Mouse (Mus musculus) hindbrain, embryonic 15.5 days (tissue): ENCODE measurements at regions not wholly inside any gene's neighbourhood (a gene's known extent, or its start where the extent isn't known, plus 50 kb on each side); places are given as distances from the start of the nearest gene placed in this dataset.

Experiments used
- ATAC-seq: fragments of 200-750 bp; cut with Nextera tagmentation; 2 replicates; pipeline ENCODE4 v1.8.0; 2017; ENCODE audit warnings: low read depth, moderate number of reproducible peaks, moderate TSS enrichment; ENCODE audit not compliant: low FRiP score
- H3K27ac ChIP-seq: fragments of 300-500 bp; sonication (generic); replicated peaks from 2 replicates; pipeline ENCODE4 v1.5.1; 2015; ENCODE audit warnings: mild to moderate bottlenecking, inconsistent platforms
- H3K27me3 ChIP-seq: fragments of 300-500 bp; sonication (generic); 2 replicates; pipeline ENCODE4 v1.6.1; 2015; ENCODE audit warnings: control low read depth, inconsistent platforms
- H3K36me3 ChIP-seq: fragments of 300-500 bp; sonication (generic); 2 replicates; pipeline ENCODE4 v1.6.1; 2015; ENCODE audit warnings: control low read depth, inconsistent platforms
- H3K4me1 ChIP-seq: fragments of 300-500 bp; sonication (generic); replicated peaks from 2 replicates; pipeline ENCODE4 v1.6.1; 2015; ENCODE audit warnings: control low read depth, inconsistent platforms
- H3K4me2 ChIP-seq: fragments of 300-500 bp; sonication (generic); 2 replicates; pipeline ENCODE4 v1.6.1; 2015; ENCODE audit warnings: moderate library complexity, mild to moderate bottlenecking, inconsistent platforms
- H3K4me3 ChIP-seq: fragments of 300-500 bp; sonication (generic); 2 replicates; pipeline ENCODE4 v1.5.1; 2015; ENCODE audit warnings: mild to moderate bottlenecking, inconsistent platforms
- H3K9ac ChIP-seq: fragments of 300-500 bp; sonication (generic); 2 replicates; pipeline ENCODE4 v1.6.1; 2015; ENCODE audit warnings: inconsistent platforms
- H3K9me3 ChIP-seq: fragments of 300-500 bp; sonication (generic); 2 replicates; pipeline ENCODE4 v1.6.1; 2016; ENCODE audit warnings: control low read depth, inconsistent platforms
- WGBS: fragments of 180-500 bp; shearing (Covaris S2); methylation state at CpG from one replicate; pipeline ENCODE4 v1.1.7; 2015; 5-methylcytosine and 5-hydroxymethylcytosine counted together

DNA sequence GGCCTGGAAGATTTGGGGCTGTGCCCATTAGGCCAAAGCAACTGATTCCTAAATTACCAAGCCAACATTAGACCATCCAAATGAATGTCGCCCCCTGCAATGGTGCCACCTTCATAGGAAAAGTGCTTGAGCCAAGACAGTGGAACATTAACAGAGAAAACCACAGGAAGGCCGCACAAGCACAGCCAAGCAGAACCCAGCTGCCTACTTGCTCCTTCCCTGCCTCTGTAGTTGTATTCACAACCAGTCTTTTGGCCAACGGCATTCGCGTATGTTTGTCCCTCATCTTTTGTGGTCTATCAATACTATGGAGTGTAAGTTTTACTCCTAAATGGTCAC, 319.2 kb downstream of the Nr2f2 start:
- no peak; the same call in 1 of the 2 replicates for ATAC-seq
- 69% methylated on average over 5 of the region's 5 CpGs for WGBS
- H3K27ac ChIP-seq, result no peak overlapping the region

DNA sequence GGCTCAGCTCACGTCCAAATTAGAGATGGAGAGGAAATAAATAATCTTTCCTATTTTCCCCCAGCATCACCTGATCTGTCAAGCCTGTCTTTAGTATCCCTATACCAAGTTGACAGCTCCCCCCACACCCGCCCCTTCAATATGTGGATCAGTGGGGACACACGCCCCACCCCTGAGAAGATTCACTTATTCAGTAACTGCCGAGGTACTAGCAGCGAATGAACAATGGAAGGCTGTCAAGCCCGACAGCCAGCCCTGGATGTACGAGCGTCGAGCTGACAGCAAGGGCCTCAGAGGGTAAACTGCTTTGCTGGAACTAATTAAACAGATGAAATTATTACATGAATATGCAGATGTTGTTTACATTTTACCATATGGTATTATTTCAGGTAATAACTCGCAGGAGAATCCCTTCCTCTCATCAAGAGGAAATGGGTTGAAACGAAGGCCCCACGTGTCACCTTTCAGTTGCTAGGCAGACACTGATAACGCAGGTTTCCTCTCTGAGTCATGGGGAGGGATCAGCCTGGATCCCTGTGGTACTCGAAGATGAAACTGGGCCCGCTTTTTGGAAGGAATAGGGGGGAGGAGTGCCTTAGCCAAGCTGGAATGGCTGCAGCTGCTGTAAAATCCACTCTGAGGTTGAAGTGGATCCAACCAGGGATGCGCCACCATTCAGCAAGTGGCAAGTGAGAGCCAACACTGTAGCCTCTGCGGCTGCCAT, 319.7 kb downstream of the Nr2f2 start:
- peak; percentile 79 for ATAC-seq
- Histone ChIP-seq H3K27me3 (no peaks in the 10 kb centered on the region), H3K9me3 (no peaks in the 10 kb centered on the region), H3K9ac (no peak overlapping the region), H3K4me3 (no peak overlapping the region), H3K36me3 (no peaks in the 10 kb centered on the region), H3K27ac (no peak overlapping the region), H3K4me1 (peaks cover 9% of the 10 kb centered on the region; the same call in 1 of the 2 replicates), H3K4me2 (no peak overlapping the region)
- 30% methylated on average over 17 of the region's 17 CpGs for WGBS

More for the DNA sequence above, 319.2 kb downstream of the Nr2f2 start:
- no peaks in the 10 kb centered on the region for H3K36me3 ChIP-seq
- no peaks in the 10 kb centered on the region for H3K27me3 ChIP-seq
- H3K4me3 ChIP-seq, result no peak overlapping the region
- H3K4me1 ChIP-seq, result peaks cover 9% of the 10 kb centered on the region; the same call in 1 of the 2 replicates
- H3K9ac ChIP-seq, result no peak overlapping the region
- no peaks in the 10 kb centered on the region for H3K9me3 ChIP-seq
- H3K4me2 ChIP-seq, result no peak overlapping the region

DNA sequence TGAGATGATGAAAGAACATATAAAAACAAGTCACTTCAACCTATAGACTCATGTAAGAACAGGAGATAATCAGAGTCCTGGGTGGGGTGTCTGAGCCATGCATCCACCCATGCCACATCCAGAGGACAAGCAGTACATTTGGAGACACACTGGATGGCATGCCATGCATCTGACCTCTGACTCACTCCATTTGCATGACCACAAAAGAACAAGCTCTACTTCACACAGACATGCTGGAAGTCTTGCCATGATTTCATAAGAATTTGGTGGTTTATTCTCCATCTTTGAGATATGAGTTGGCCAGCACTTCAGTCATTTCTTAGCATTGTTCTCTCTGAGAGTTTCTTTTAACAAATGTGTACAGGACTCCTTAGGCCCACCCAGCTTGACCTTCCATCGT, 329.5 kb downstream of the Nr2f2 start:
- H3K27me3 ChIP-seq, result no peaks in the 10 kb centered on the region

DNA sequence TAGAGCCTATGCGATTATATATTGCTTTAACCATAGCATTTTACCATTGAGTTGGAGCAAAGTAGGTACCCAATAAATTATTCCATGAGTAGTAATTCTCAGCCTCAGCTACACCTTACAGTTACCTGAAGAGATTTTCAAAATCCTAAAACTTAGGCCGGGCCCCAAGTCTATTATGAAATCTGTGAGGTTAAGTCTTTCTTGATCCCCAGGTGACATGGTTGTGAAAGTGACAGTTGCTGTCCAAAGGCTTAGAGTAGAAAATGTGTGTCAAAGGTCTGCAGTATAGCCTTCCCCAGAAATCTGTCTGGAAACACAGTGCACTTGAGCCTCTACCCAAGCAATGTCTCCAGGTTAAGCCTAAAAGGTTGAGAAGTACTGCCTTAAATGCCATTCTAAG, 333.7 kb downstream of the Nr2f2 start:
- Histone ChIP-seq H3K27me3 (no peaks in the 10 kb centered on the region), H3K27ac (no peak overlapping the region), H3K4me3 (no peak overlapping the region), H3K9me3 (no peaks in the 10 kb centered on the region), H3K36me3 (no peaks in the 10 kb centered on the region), H3K4me2 (no peak overlapping the region), H3K9ac (no peak overlapping the region), H3K4me1 (no peaks in the 10 kb centered on the region)
- no peak for ATAC-seq
- 98% methylated on average over 2 of the region's 2 CpGs for WGBS

More for the DNA sequence above, 329.5 kb downstream of the Nr2f2 start:
- Histone ChIP-seq H3K4me3 (no peak overlapping the region), H3K27ac (no peak overlapping the region), H3K36me3 (no peaks in the 10 kb centered on the region), H3K4me1 (no peaks in the 10 kb centered on the region), H3K9me3 (no peaks in the 10 kb centered on the region), H3K9ac (no peak overlapping the region), H3K4me2 (no peak overlapping the region)
- ATAC-seq, result no peak
- 84% methylated on average over 1 of the region's 1 CpGs for WGBS

DNA sequence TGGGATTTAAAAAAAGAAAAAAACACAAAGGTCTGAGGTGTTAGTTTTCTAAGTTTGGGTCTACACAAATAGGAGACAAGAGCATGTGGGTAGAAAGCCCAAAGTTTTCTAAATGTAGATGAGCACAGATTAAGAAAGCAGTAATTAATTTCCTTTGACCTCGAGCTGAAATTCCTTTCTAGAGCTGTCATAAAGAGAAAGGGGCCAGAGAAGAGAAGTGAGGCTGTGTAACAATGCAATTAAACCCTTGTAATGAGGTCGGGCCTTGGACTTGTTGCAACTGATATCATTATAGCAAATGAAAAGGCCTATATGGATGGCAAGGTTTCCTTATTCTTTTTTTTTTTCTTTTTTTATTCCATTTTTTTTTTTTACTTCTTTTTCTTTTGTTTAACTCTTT, 337.2 kb downstream of the Nr2f2 start:
- H3K9ac ChIP-seq, result no peak overlapping the region
- H3K9me3 ChIP-seq, result no peaks in the 10 kb centered on the region
- H3K4me3 ChIP-seq, result no peak overlapping the region
- 43% methylated on average over 2 of the region's 2 CpGs for WGBS
- H3K36me3 ChIP-seq, result no peaks in the 10 kb centered on the region
- no peaks in the 10 kb centered on the region for H3K4me1 ChIP-seq
- H3K27me3 ChIP-seq, result no peaks in the 10 kb centered on the region
- ATAC-seq, result no peak
- H3K4me2 ChIP-seq, result no peak overlapping the region
- H3K27ac ChIP-seq, result no peak overlapping the region

DNA sequence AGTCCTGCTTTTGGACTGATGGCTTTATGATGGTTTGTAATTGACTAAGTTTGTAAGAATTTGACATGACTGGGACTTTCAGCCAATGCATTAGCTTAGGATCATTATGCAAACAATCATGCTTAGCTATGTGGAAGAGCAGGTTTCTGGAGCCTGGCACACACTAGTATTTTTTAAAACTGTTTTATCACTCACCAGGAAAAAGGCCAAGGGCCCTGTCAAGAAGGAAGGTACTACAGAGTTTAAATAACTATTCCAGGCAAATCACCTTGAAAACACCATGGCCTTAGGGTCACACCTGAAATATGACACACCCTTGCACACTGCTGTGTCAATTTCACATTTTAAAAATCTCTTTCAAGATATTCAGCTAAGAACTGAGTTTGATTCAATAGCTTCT, 341.0 kb downstream of the Nr2f2 start:
- H3K4me2 ChIP-seq, result no peak overlapping the region
- no peak overlapping the region for H3K4me3 ChIP-seq
- H3K9me3 ChIP-seq, result no peaks in the 10 kb centered on the region
- H3K27ac ChIP-seq, result no peak overlapping the region
- H3K36me3 ChIP-seq, result no peaks in the 10 kb centered on the region
- ATAC-seq, result no peak
- no peaks in the 10 kb centered on the region for H3K27me3 ChIP-seq
- no peaks in the 10 kb centered on the region for H3K4me1 ChIP-seq
- no peak overlapping the region for H3K9ac ChIP-seq

DNA sequence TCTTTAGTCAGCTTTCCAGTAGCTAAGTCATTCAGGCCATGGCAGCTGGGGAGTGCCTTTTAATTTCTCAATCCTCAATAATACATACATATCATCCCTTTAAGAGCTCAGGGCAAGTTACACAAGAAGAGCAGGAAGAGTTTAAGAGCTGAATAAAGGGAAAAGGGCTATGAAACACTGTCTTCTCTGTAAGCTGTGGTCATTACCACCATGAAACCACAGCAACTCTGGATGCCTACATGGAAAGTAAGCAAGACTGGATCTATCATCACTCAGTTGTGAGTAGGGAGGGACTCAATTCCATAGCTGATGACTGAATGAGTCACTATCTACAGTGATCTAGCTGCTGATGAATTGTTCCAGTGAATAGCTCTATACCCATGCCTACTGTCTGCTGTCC, 349.9 kb downstream of the Nr2f2 start:
- ATAC-seq, result no peak
- Histone ChIP-seq H3K27me3 (no peaks in the 10 kb centered on the region), H3K4me3 (no peak overlapping the region), H3K36me3 (no peaks in the 10 kb centered on the region), H3K4me2 (no peak overlapping the region), H3K9ac (no peak overlapping the region), H3K27ac (no peak overlapping the region), H3K9me3 (no peaks in the 10 kb centered on the region), H3K4me1 (no peaks in the 10 kb centered on the region)

DNA sequence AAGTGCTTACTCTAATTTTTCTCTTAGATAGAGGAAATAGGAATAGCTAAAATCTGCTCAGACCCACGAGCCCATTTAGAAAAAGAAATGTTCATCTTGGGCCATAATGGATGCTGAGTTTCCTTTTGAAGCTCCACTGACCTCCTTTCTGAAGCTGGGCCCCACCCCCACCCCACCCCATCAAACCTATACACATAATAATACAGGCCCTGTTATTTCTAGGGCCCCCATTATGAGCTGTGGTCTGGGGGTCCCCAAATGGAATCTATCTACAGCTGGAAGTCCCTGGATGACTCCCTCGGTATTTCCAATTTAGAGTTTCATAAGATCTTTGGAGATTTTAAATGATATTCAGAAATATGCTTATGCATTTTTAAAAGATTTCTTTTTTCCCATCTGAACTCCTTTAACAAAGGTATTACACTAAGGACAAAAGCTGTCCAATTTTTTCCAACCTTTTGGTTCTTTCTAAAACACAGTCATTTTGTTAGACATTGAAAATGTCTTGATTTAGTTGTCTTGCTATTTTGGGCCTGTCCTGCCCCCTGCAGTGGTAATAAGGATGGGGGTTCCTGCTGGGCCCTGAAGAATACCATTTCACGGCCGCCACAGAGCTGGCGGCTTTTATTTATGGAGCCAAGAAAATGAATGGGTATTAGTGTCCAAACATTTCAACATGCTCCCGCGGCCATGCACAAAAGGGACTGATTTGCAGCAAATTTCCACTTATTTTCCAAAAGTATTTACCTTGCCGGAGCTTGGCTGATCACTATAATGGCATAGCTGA, 363.1 kb downstream of the Nr2f2 start:
- H3K4me2 ChIP-seq, result no peak overlapping the region
- WGBS, result 22% methylated on average over 8 of the region's 8 CpGs
- H3K36me3 ChIP-seq, result no peaks in the 10 kb centered on the region
- H3K4me1 ChIP-seq, result no peaks in the 10 kb centered on the region
- no peaks in the 10 kb centered on the region for H3K9me3 ChIP-seq
- ATAC-seq, result no peak
- H3K27me3 ChIP-seq, result peaks cover 26% of the 10 kb centered on the region
- no peak overlapping the region for H3K4me3 ChIP-seq
- H3K9ac ChIP-seq, result no peak overlapping the region
- no peak overlapping the region for H3K27ac ChIP-seq

DNA sequence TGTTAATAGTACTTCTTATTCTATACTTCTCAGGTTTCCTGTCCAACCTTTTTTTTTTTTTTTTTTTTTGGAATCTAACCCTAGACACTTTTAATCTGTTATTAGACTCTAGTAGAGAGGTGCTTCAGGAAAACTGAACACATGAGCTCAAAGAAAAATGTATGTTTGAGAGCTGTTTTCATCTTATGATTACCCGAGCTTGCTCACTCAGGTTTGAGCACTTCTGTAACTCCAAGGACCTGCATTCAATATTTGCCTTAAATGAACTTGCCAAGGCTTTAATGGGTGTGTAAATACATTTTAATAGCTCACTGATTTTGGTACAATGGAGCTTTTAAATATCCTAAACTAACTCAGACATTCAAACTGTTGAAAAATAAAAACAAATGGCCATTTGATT, 367.8 kb downstream of the Nr2f2 start:
- ATAC-seq, result no peak
- H3K9ac ChIP-seq, result no peak overlapping the region
- WGBS, result 72% methylated on average over 1 of the region's 1 CpGs
- H3K4me1 ChIP-seq, result no peaks in the 10 kb centered on the region
- H3K4me2 ChIP-seq, result no peak overlapping the region
- peaks cover 35% of the 10 kb centered on the region for H3K27me3 ChIP-seq
- no peak overlapping the region for H3K4me3 ChIP-seq
- H3K27ac ChIP-seq, result no peak overlapping the region
- H3K36me3 ChIP-seq, result no peaks in the 10 kb centered on the region
- no peaks in the 10 kb centered on the region for H3K9me3 ChIP-seq

DNA sequence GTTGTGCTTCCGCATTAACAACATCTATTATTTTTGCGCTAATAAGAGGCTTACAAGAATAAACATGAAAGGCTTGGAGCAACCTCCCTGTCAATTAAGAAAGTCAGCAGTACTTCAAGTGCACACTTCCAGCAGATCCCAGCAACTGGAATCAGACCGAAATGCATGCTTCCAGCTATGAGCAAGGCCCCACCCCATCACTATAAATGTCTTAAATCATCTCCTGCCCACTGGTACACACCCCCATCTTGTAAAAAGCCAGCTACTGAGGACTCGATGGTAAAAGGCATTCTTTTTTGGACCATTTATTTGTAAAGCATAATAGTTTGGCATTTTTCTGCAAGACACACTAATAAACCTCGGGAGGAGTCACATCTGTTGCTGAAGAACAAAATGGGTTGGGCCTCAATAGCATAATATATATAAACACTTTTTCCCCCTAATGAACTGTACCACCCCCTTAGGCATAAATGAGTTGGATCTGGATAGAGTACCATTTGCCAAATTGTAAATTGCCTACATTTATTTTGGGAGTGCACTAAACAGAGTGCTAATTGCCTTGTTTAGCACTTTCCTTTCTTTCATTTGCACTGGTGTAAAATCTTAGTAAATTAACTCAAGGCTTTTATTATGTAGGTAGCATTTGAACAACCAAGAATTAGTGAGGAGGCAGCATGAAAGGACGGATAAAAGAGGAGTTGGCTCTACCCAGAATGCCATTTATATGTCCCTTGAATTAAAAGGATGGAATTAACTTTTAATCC, 371.8 kb downstream of the Nr2f2 start:
- Histone ChIP-seq H3K27me3 (peaks cover 41% of the 10 kb centered on the region), H3K4me2 (no peak overlapping the region), H3K4me1 (peaks cover 15% of the 10 kb centered on the region), H3K9ac (no peak overlapping the region), H3K27ac (no peak overlapping the region), H3K4me3 (no peak overlapping the region), H3K36me3 (no peaks in the 10 kb centered on the region), H3K9me3 (no peaks in the 10 kb centered on the region)
- ATAC-seq, result no peak
- WGBS, result 72% methylated on average over 6 of the region's 6 CpGs

DNA sequence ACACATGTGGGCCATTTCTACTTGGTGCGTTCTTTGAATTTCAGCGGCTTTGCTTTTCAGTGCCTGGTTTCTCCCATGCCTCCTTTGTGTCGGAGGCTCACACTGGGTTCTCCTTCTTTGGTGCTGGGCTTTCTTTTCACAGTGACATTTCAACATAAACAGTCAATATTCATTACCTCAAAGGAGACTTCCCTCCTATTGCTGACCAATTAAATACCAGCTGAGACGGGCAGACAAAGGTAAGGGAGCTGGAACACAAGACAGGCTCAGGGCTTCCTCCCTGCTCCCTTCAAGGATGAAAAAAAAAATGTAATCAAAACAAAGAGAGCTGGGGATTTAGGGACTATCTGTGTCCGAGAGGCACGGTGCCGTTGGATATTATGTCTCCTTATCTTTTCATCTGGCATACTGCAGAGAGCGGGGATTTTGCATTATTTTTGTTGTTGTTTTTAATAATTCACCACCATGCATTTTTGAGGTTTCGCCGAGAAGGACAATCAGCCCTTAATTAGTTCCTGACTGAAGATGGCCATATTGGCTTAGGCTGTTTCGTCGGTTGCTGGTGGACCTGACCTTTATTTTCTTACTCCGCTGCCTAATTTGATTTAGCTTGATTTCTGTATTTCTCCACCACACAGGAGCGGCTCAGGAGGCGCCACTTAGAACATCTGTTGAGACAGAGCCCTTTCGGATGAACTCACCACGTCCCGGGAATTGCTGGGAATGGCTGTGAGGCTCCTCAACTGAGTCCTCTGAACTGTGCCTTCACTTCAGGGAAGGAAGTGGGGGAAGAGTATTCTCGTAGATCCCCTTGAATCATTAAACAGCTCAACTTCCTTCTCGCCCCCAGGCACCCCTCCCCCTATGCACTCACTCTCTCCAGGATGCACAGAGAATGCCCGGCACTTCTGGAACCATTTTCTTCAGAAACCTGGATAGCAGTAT, 373.9 kb downstream of the Nr2f2 start:
- ATAC-seq, result peak; percentile 23; the same call in 1 of the 2 replicates

More for the DNA sequence above, 373.9 kb downstream of the Nr2f2 start:
- Histone ChIP-seq H3K4me2 (peak overlapping the region; percentile 56), H3K4me1 (peaks cover 15% of the 10 kb centered on the region), H3K9me3 (no peaks in the 10 kb centered on the region), H3K27me3 (peaks cover 45% of the 10 kb centered on the region), H3K27ac (peak overlapping the region; percentile 49), H3K4me3 (peak overlapping the region; percentile 29), H3K36me3 (no peaks in the 10 kb centered on the region), H3K9ac (0 out of 2 replicates have a peak overlapping the region, but pooled peaks have one; percentile 7)
- WGBS, result 2% methylated on average over 21 of the region's 21 CpGs
